Mouse (Mus musculus): ENCODE results near the gene Mier3.

Mier3 gene

DNA sequence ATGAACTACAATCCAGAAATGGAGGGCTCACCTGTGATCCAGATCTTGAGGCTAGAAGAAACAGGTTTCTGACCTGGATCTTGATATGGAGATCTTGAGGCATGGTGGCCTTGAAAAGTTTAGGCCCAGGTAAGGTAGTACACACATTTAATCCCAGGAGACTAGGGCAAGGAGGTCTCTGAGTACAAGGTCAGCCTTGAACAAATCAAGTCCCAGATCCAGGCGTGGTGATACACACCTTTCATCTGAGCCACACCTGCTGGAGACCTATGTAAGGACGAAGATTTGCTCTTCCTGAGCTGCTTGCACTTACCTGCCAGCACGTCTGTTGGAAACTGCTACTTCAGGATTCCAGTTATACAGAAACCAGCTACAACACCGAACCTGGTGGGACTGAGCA, at the start of gene Mier3:
TSS of gene Mier3 (plus strand) at position 301 of the 400 bp plus-strand sequence.
- DNase-seq (ENCODE audit: low spot score in 2 of 2) = no peak

DNA sequence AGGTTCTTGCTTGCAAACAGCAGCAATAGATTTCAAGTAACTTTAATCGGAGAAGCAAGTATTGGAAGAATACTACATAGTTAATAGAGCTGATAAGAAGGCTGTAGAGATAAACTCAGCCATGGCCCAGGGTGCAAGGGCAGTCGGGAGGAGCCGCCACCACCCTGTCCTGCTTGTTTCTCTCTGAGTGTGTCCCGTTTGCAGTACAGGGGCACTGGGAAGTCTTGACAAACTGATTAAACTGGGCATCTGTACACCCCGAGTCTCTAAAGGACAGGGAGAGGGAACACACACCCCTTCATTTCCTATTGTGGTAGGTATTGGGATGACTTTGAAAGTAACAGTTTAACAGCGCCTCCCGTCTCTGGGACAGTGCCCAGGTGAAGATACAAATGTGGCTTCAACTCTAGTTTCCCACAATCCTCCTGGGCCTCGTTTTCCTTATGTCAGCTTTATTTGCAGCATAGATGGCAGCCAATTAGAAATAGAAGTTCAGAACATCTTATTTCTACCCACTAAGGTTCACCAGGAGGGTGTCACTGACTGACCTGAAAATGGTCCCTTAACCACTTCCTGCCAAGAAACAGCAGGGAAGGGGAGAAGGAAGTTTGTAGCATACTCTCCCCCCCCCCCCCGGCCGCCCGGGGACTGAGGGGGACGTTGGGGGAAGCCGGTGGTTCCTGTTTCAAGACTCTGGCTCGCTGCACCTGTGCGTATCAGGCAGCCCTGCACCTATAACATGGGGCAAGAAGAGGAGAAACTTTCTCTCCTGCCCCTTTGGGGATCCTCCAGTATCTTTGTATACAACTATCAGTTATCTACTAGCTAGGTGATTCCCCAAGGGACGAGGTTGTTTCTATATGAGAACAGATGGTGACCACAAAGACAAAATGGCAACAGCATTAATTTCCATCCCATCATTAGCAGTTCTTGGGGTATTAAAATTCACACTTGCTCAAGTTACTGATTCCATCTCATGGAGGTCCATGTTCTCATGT, 46.3 kb upstream of the Mier3 start:
- DNase-seq (ENCODE audit: low spot score in 2 of 2) = no peak

DNA sequence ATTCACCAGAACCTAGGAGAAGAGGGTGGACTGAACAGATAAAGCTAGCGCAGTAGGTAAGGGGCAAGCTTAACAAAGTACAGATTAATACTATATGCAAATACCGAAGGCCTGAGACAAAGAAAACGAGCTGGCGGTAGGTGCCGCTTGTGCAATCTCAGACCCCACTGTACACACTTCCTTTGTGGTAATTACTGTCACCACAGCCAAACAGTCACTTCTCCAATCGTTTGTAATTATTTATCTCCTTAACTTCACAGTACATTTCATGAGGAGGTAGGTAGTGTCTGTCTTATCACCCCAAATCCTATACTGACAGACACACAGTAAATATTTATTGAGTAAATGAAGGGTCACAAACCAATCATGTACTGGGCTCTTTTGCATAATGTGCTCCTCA, 40.5 kb upstream of the Mier3 start:
- no peak for DNase-seq (ENCODE audit: low spot score in 2 of 2)

DNA sequence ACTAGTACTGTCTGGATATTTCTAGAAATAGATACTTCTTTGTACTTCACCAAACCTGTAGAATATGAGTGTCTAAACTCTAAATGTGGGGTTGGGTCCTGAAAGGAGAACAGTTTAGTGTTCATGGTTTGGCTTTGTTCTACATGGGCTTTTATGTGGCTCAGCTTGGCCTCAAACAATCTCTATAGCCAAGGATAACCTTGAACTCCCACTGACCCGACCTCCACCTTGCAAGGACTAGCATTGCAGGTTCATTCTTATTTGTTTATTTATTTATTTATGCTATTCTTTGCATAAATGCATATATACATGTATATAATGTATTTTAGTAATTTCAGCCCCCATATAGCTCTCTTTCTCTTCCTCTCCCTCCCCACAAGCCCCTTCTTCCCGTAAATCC, 37.1 kb upstream of the Mier3 start:
- DNase-seq (ENCODE audit: low spot score in 2 of 2) = no peak

DNA sequence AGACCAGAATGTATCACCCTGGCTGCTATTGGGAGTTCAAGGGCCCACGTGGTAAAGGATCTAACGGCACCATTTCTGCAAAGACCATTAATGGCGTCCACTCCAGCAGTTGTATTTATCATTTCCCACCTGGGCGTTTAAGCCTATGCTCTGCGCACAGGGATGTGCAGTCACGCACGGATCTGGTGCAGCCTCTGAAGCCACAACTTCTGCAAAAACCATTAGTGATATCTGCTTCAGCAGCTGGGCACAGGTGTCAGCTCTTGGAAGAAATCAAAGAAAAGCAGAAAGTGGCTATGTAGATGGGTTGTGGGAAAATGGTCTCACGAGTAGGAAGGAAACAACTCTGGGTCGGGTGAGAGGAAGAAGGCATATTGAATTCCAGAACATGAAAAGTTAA, 34.6 kb upstream of the Mier3 start:
- DNase-seq (ENCODE audit: low spot score in 2 of 2) = no peak

DNA sequence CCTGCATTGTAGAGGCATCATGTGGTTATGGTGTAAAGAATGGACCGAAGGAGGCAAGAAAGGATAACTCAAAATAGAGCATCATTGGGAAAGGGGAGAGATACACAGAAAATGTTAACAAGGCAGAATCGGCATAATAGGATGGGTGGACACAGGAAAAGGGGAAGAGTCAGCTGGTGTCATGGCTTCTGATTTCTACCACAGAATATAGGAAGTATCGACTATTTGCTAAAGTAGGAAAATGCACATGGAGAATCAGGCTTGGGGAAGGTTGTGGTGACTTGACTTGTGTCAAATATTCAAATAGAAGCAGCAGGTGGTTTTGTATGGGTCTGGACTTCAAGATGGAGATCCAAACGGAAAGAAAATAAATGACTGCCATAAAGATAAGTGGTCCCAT, 33.5 kb upstream of the Mier3 start:
- DNase-seq (ENCODE audit: low spot score in 2 of 2) = no peak

DNA sequence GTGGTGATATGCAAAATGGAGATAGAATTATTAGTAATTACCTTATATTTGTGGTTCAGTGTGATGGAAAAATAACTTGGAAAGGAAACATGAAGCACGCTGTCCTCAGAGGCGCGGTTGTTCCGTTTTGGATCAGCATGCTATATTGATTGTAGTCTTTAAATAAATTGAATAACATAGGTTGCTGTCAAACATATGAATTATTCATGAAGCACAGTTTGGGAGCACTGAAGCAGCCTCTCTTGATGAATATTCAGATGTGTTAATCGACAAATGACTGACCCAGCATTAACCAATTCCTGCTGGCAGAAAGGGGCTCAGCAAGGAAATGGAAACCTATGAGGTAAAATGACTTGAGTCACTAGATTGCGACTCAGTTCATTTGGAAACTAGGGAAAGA, 29.8 kb upstream of the Mier3 start:
- DNase-seq (ENCODE audit: low spot score in 2 of 2) = no peak

DNA sequence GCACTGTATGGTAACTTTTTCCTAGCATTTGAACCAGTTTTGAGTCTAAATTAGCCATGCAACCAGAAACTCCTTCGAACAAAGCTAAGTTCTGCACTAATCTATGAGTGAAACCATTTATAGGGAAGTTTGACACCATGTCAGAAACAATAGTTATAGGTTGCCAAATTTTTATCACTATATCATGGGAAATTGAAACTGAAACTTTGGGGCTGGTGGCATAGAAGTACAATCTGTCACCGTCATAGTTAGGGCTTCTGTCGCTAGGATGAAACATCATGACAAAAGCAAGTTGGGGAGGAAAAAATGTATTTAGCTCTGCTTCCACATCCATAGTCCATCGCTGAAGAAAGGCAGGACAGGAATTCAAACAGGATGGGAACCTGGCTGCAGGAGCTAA, 25.5 kb upstream of the Mier3 start:
- DNase-seq (ENCODE audit: low spot score in 2 of 2) = no peak

DNA sequence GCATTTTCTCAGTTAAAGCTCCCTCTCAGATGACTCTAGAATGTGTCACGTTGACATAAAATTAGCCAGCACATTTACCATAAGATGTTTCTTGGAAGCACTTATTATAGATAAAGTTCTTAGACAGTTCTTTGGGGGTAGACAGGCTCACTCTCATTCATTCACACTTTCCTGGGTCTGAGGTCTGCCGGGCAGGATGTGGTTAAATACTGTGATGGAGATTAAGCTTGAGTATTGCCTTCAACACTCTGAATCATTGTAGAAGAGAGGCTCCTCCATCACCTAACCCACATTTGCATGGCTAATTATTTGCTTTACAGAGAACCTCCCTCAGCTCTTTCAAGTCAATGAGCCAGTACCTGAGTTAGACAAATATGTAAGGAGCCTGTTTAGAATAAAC, 24.9 kb upstream of the Mier3 start:
- DNase-seq (ENCODE audit: low spot score in 2 of 2) = no peak

DNA sequence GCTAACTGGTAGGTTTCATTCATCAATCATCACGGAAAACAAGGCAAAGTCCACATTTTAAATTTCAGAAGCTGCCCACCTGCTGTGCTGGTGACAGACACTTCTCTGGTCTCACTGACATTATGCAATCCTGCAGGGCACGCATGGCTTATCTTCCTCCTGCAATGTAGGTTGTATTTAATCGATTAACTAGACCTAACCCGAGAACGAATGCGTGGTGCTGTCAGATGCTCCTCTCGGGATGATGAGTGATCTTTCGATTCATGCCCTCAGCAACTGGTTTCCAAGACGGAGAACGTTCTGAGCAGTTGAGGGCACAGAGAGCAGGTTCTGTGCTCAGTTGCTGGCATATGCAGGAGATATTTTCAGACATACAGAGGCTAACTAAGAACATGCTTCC, 24.5 kb upstream of the Mier3 start:
- no peak for DNase-seq (ENCODE audit: low spot score in 2 of 2)

DNA sequence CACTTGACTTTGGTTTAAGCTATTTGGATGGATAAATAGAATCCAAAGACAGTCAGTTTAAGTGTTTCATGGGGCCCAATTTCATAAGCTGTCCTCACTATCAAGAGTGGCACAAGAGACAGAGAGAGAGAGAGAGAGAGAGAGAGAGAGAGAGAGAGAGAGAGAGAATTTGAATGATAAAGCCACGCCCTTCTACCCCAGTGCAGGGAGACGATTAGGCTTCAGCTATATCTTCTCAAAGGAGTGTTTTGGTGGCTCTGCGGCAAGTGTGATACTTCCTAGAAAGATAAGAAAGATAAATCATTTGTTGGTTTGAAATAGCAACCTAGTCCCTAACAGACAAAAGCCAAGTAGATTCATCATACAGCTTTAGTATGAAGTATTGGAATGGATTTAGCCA, 24.0 kb upstream of the Mier3 start:
- no peak for DNase-seq (ENCODE audit: low spot score in 2 of 2)

DNA sequence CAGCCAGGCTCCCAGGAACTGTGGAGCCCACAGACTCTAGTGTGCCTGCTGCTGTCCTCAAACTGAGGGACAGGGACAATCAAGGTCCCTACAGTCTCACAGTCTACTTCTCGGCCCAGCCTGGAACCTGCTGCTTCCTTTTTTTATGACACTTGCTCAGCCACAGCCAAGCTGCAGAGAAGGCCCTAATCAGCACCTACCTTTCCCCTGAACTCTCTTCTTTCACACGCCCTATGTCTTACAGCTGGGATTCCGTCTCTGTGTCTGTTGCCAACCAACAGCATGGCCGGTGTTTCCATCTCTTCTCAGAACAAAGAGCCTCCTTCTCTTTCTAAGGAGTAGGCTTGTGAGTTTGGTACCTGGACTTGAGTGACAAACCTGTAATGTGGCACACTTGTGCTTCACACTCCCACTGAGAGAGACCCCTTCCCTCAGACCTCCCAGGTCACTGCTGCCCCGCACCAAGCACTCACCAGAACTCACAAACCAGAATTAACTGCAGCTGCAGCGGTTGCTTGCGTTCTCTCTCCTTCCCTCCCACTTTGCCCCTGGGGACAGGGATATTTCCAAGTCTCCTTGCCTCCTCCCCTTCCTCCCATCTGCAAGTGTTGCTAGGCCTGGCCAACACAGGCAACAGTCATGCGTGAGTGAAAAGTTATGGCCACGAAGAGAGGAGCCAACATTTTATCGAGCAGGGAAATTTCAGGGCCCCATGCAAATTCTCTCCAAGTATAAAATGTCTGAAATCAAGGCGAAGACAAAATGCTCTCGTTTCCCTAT, 22.1 kb upstream of the Mier3 start:
- DNase-seq (ENCODE audit: low spot score in 2 of 2) = no peak

DNA sequence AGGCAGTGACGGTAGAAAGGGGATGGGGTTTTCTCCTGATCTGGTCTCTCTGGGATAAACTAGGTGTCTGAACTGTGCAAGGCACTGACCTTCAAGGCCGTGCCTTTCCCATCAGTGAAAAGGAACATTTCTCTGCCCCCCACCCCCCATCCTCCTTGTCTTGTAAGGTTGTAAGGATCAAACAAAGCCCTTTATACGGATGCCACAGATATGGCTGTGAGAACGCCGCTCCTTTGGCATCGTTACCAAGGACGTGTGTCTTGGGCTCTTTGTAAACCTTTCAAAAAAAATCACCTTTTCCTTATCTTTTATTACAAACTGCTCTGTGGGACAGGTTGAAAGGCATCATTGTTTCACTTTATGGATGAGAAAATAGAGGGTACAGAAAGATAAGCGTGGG, 21.3 kb upstream of the Mier3 start:
- no peak for DNase-seq (ENCODE audit: low spot score in 2 of 2)

DNA sequence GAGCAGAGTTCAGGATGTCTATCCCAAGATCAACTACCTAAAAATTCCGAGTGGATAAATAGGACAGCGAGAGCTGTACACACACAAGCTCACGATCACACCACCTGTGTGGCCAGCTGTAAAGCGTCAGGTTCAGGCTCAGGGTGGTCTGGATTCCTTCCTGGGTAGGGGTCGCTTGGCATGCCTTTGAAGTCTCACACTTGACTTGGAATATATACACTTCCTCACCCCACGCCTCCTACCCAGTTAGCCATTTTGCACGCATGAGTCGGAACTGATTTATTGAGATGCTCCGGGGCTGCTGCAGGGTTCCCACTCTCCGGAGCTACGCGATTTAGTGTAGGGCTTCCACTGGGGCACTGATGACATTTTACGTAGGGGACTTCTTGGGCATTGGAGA, 20.7 kb upstream of the Mier3 start:
- DNase-seq (ENCODE audit: low spot score in 2 of 2) = no peak

DNA sequence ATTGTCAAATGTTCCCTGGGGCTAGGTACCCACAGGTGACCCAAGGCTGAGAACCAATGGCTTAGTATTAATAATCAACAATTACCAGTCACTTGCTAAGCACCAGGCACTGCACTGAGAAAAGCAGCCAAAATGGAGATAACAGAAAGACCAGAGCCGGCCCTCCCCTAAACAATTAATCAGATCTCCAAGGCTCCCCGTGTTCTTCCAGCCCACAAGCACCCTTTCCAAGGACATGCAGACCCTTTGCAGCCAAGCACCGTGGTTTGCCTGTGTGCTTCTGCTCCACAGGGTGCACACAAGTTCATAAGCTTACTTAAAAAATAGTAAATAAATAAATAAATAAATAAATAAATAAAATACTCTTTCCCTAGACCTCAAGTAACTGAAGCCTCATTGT, 20.2 kb upstream of the Mier3 start:
- no peak for DNase-seq (ENCODE audit: low spot score in 2 of 2)

DNA sequence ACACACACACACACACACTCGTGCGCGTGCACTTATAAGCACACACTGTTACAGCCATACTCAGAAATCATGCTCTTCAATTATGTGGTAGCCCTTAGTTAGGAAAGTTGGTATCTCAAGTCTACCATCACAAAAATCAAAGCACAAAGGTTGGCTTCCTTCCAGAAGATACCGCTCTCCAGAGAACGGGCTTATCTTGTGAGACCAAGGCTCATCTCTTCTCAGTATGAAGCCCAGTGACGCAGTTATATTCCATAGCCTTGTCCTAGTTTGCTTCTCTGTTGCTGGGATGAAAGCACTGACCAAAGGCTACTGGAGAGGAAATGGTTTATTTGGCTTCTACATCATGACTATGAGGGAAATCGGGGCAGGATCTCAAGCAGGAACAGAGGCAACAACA, 12.8 kb upstream of the Mier3 start:
- DNase-seq (ENCODE audit: low spot score in 2 of 2) = no peak

DNA sequence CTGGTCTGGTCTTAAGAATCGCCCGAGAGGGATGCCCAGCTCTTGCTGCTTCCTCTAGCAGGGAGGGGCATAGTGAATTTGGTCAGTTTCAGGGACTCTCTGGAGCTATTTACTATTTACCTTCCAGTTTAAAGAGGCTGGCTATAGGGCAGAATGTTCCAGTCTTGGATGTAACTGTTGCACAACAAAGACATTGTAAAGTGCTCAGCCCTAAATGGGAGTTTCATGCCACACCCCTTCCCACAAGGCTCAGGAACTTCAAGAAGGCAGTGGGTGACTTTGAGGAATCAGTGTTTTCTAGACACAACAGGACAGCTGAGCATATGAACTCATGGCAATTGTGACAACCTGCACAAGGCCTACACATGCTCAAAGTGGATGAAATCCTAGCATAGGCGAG, 3.9 kb upstream of the Mier3 start:
- DNase-seq (ENCODE audit: low spot score in 2 of 2) = no peak

DNA sequence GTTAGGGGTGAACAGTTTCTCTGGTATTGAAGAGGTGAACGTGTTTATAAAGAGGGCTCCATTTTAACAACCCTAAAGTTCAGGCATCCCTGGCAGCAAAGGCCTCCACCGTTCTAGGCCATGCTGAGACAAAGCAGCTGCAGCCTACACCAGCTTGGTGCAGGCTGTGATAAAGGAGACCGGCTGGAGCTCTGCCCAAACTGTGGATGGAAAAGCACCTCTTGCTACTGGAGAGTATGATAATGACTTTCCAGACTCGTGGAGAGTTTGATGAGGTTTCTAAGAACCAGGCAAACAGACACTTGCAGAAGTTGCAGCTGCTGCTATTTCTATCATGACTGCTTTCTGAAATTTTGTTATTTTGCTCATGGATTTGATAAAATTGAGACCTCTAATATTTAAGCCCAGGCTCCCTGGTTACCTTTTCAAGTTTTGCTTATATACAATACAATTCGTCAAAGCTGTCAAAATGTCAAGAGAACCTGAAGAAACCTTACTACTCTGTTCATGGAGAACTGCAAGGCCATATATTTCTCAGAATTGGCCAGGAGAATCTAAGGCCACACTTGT, 3.4 kb downstream of the Mier3 start:
- no peak for DNase-seq (ENCODE audit: low spot score in 2 of 2)

DNA sequence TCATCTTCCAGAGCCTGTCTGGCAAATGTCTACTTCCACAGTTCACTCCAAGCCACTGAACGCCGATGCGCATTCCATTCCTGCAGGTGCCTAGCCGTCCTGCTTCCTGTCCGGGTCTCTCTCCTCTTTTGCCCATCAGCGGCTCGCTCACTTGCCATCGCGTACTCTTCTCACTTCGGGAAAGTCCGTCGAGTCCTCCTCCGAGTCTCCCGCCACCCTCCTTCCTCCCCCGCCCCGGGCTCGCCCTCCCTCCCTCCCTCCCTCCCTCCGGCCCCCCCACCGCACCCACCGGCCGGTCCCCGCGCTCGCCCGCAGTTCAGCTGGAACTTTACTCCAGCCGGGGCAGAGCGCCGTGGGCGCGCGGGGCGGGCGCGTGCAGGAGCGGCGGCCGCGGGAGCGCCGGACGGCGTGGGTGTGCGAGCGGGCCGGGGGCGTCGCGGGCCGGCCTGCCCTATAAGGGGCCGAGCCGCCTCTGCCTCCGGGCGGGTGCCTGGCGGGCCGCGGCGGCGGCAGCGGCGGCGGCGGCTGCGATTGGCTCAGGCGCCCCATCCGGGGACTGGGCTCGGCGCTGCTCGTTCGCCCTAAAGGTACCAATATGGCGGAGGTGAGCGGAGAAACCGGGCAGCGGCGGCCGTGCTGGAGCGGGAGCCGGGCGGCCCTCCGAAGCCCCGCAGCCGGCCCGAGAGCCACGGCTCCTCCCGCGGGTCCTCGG, 5.1 kb downstream of the Mier3 start:
- peak; percentile 57 to 70 for DNase-seq (ENCODE audit: low spot score in 2 of 2)

DNA sequence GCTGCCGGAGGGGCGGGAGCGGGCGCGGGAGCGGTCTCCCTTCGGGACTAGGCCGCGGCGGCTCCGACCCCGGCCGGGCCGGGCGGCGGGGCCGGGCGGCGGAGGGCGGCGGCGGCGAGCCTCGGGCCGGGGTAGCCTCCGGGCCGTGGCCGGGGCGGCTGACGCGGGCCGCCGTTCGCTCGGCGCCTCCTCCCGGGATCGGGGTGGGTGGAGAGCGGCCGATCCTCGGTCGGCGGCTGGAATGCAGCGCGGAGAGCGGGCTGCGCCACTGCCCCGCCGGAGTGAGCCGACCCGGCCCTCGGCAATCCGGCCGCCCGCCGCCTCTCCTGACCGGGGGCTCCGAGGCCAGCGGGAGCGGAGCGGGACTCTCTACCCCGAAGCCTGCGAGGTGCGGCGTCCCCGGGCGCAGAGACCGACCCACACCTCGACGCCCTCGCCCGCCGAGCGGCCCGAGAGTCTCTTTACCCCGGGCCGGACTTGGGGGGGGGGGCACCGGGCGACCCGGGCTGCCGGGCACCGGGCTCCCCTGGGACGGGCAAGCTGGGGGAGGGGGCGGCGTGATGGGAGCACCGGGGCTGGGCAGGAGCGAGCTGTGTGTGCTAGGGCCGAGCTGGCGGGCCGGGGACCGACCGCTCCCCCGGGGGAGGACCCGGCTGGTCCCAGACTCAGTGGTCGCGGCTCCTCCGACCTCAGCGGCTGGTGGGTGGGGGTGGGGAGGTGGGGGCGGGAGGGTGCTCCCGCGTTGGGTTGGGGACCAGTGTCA, 5.9 kb downstream of the Mier3 start:
- peak; percentile 5 to 10 for DNase-seq (ENCODE audit: low spot score in 2 of 2)

DNA sequence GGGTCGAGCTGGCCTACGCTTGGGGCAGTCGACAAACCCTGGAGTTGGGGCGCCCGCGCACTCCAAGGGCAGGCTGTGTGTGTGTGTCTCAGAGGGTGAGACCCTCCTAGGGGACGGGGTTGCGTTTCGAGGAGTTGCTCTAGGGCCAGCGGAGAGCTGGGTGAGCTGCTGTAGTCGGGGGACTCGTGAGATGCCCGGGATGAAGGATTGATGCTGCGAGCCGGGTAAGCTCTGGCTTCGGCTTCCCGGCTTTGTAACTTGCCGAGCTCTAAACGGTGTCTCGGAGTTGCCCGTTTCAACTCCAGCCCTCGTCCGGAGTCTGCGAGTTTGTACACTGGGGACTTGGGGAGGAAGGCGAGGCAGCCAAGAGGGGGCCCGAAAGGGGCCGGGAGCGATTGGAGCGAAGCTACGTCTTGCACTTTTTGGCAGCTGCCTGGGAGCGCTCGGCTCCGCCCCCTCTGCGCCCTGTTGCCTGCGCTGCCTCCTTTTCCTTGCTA, 6.6 kb downstream of the Mier3 start:
- DNase-seq (ENCODE audit: low spot score in 2 of 2) = peak; percentile 24 to 36

Measured in frontal cortex, postnatal 25 days (tissue).